Mouse (Mus musculus): ENCODE results near the gene Olfr743. TPM values are rescaled to one million over a fixed set of nuclear protein-coding genes. Genes with fewer than 3 reads are reported as not detected.
"Not testable (repeated sequence)": the region's sequence is repeated elsewhere in the genome, so short reads cannot be mapped to it uniquely, and the experiment has no call there.

Gene Olfr743
- not detected in 2 replicates for polyA plus RNA-seq (2011; ENCODE audit: insufficient read depth, insufficient read length, low read depth, missing spikeins)

- TF ChIP-seq CTCF (IDR thresholded peaks at IDR 0.05; ENCODE audit: low read depth, low read length) (no peak), POLR2A (IDR thresholded peaks at IDR 0.05; ENCODE audit: insufficient read depth, low read length) (no peak), EP300 (IDR thresholded peaks at IDR 0.05; ENCODE audit: insufficient read depth, low read depth, low read length) (no peak)
- no peaks in the 10 kb centered on the region for H3K27me3 ChIP-seq (ENCODE audit: control insufficient read depth, insufficient read depth, low read length, poor library complexity, severe bottlenecking)
- no peak within 1 kb of the TSS for H3K9ac ChIP-seq (ENCODE audit: low read depth, poor library complexity, severe bottlenecking)
- no peaks in the 10 kb centered on the region for H3K36me3 ChIP-seq (ENCODE audit: control insufficient read depth, insufficient read depth, low read length, poor library complexity, severe bottlenecking)
- no peak within 1 kb of the TSS for H3K27ac ChIP-seq (ENCODE audit: insufficient read depth, low read length)
- H3K4me3 ChIP-seq (ENCODE audit: low read depth, low read length): no peak within 1 kb of the TSS
- H3K4me1 ChIP-seq (ENCODE audit: control insufficient read depth, insufficient read depth, low read length): no peaks in the 10 kb centered on the region
- H3K9me3 ChIP-seq (replicated peaks; ENCODE audit: control insufficient read depth, insufficient read depth, low read length, poor library complexity, severe bottlenecking): no peaks in the 10 kb centered on the region
Observed at GRCm38 (mm10) chr14:50521539-50521938, at the start of gene Olfr743. Gene Olfr743 (plus strand): TSS chr14:50521839.

DNA sequence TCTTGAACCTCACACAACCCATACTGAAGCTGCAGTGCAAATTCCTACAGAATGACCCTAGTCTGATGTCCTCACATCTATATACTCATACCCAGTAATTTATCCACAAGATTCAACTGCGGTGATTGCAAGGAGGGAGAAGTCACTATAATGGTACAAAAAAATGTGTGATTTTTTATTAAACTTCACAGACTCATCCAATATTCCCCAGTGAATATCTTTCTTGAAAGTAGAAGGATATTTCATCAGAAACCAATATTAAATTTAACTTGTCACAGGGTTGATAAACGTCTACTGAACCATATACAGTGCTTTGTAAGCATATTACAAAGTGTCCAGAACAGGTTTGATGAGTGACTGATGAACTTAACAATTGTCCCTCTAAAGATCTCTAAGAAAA lies 49.2 kb upstream of the Olfr743 start, which contains the start of gene Olfr741:
Olfr741 (plus strand) TSS at position 301 of the 400 bp plus-strand sequence.
- Histone ChIP-seq H3K4me1 (ENCODE audit: control insufficient read depth, insufficient read depth, low read length) (no peaks in the 10 kb centered on the region), H3K36me3 (ENCODE audit: control insufficient read depth, insufficient read depth, low read length, poor library complexity, severe bottlenecking) (no peaks in the 10 kb centered on the region), H3K4me3 (ENCODE audit: low read depth, low read length) (no peak within 1 kb of the TSS), H3K9me3 (replicated peaks; ENCODE audit: control insufficient read depth, insufficient read depth, low read length, poor library complexity, severe bottlenecking) (no peaks in the 10 kb centered on the region), H3K27me3 (ENCODE audit: control insufficient read depth, insufficient read depth, low read length, poor library complexity, severe bottlenecking) (no peaks in the 10 kb centered on the region), H3K27ac (ENCODE audit: insufficient read depth, low read length) (no peak within 1 kb of the TSS), H3K9ac (ENCODE audit: low read depth, poor library complexity, severe bottlenecking) (no peak within 1 kb of the TSS)
- no peak for TF ChIP-seq EP300 (IDR thresholded peaks at IDR 0.05; ENCODE audit: insufficient read depth, low read depth, low read length)
- TF ChIP-seq CTCF (IDR thresholded peaks at IDR 0.05; ENCODE audit: low read depth, low read length): no peak
- no peak for TF ChIP-seq POLR2A (IDR thresholded peaks at IDR 0.05; ENCODE audit: insufficient read depth, low read length)

- no peak for TF ChIP-seq CTCF (IDR thresholded peaks at IDR 0.05; ENCODE audit: low read depth, low read length)
- no peak for TF ChIP-seq POLR2A (IDR thresholded peaks at IDR 0.05; ENCODE audit: insufficient read depth, low read length)
- H3K9me3 ChIP-seq (replicated peaks; ENCODE audit: control insufficient read depth, insufficient read depth, low read length, poor library complexity, severe bottlenecking): no peaks in the 10 kb centered on the region
- no peaks in the 10 kb centered on the region for H3K36me3 ChIP-seq (ENCODE audit: control insufficient read depth, insufficient read depth, low read length, poor library complexity, severe bottlenecking)
- no peak overlapping the region for H3K9ac ChIP-seq (ENCODE audit: low read depth, poor library complexity, severe bottlenecking)
- H3K4me1 ChIP-seq (ENCODE audit: control insufficient read depth, insufficient read depth, low read length): no peaks in the 10 kb centered on the region
- no peak overlapping the region for H3K4me3 ChIP-seq (ENCODE audit: low read depth, low read length)
- H3K27me3 ChIP-seq (ENCODE audit: control insufficient read depth, insufficient read depth, low read length, poor library complexity, severe bottlenecking): no peaks in the 10 kb centered on the region
- no peak overlapping the region for H3K27ac ChIP-seq (ENCODE audit: insufficient read depth, low read length)
Observed at GRCm38 (mm10) chr14:50478406-50478805, 43.2 kb upstream of the Olfr743 start.

GRCm38 (mm10) chr14:50503300-50503699 lies 18.3 kb upstream of the Olfr743 start, which contains the start of gene Olfr742:
Gene Olfr742 (plus strand): TSS chr14:50503600.
- no peaks in the 10 kb centered on the region for H3K9me3 ChIP-seq (replicated peaks; ENCODE audit: control insufficient read depth, insufficient read depth, low read length, poor library complexity, severe bottlenecking)
- TF ChIP-seq CTCF (IDR thresholded peaks at IDR 0.05; ENCODE audit: low read depth, low read length) (no peak), EP300 (IDR thresholded peaks at IDR 0.05; ENCODE audit: insufficient read depth, low read depth, low read length) (no peak), POLR2A (IDR thresholded peaks at IDR 0.05; ENCODE audit: insufficient read depth, low read length) (no peak)
- no peak within 1 kb of the TSS for H3K27ac ChIP-seq (ENCODE audit: insufficient read depth, low read length)
- H3K9ac ChIP-seq (ENCODE audit: low read depth, poor library complexity, severe bottlenecking): no peak within 1 kb of the TSS
- H3K4me3 ChIP-seq (ENCODE audit: low read depth, low read length): no peak within 1 kb of the TSS
- no peaks in the 10 kb centered on the region for H3K4me1 ChIP-seq (ENCODE audit: control insufficient read depth, insufficient read depth, low read length)
- H3K27me3 ChIP-seq (ENCODE audit: control insufficient read depth, insufficient read depth, low read length, poor library complexity, severe bottlenecking): no peaks in the 10 kb centered on the region
- no peaks in the 10 kb centered on the region for H3K36me3 ChIP-seq (ENCODE audit: control insufficient read depth, insufficient read depth, low read length, poor library complexity, severe bottlenecking)

DNA sequence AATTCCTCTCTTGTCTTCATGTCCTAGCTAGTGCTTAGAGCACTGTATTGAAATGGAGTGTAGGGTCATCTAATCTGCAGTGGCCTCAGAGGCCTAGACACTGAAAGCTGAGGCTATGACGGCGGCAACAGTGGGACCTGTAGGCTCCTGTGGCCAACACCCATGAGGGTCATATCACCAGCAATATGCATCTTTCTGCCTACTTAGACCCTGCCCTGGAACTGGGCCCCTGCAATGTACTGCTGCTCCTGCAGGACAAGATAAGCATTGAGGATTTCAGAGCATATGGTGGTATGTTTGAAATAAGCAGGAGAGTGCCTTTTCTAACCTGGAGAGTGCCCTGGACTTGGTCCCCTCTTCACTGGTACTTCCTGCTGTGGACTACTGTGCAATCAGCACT lies 31.1 kb downstream of the Olfr743 start:
- Histone ChIP-seq H3K4me3 (ENCODE audit: low read depth, low read length) (no peak overlapping the region), H3K4me1 (ENCODE audit: control insufficient read depth, insufficient read depth, low read length) (no peaks in the 10 kb centered on the region), H3K9ac (ENCODE audit: low read depth, poor library complexity, severe bottlenecking) (no peak overlapping the region), H3K27ac (ENCODE audit: insufficient read depth, low read length) (no peak overlapping the region), H3K9me3 (replicated peaks; ENCODE audit: control insufficient read depth, insufficient read depth, low read length, poor library complexity, severe bottlenecking) (0 out of 2 replicates have a peak, but pooled peaks cover 2% of the 10 kb centered on the region), H3K36me3 (ENCODE audit: control insufficient read depth, insufficient read depth, low read length, poor library complexity, severe bottlenecking) (no peaks in the 10 kb centered on the region), H3K27me3 (ENCODE audit: control insufficient read depth, insufficient read depth, low read length, poor library complexity, severe bottlenecking) (no peaks in the 10 kb centered on the region)
- TF ChIP-seq EP300 (IDR thresholded peaks at IDR 0.05; ENCODE audit: insufficient read depth, low read depth, low read length) (no peak), CTCF (IDR thresholded peaks at IDR 0.05; ENCODE audit: low read depth, low read length) (no peak), POLR2A (IDR thresholded peaks at IDR 0.05; ENCODE audit: insufficient read depth, low read length) (no peak)

DNA sequence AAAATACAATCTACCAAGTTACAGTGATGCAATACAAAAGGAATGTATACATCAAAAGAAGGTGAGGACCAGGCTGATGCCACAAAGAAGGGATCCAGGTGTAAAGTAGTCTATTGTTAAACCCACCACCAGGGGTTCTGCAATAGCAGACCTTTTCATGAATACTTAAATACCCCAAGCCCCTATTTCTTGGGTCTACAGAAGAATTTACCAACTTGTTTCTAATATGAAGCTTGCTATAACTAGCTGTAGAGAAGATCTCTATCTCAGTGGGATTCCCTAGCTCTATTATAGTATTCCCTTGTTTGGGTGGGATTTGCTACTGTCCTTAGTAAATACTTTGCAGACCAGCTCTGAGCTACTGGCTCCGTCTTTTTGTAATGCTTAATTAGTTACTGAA lies 51.4 kb downstream of the Olfr743 start:
- H3K27me3 ChIP-seq (ENCODE audit: control insufficient read depth, insufficient read depth, low read length, poor library complexity, severe bottlenecking); H3K4me3 ChIP-seq (ENCODE audit: low read depth, low read length); H3K4me1 ChIP-seq (ENCODE audit: control insufficient read depth, insufficient read depth, low read length); H3K27ac ChIP-seq (ENCODE audit: insufficient read depth, low read length); H3K9ac ChIP-seq (ENCODE audit: low read depth, poor library complexity, severe bottlenecking); H3K36me3 ChIP-seq (ENCODE audit: control insufficient read depth, insufficient read depth, low read length, poor library complexity, severe bottlenecking): not testable (repeated sequence)
- peaks cover 16% of the 10 kb centered on the region for H3K9me3 ChIP-seq (replicated peaks; ENCODE audit: control insufficient read depth, insufficient read depth, low read length, poor library complexity, severe bottlenecking)

Other genes starting within 250 kb of the Olfr743 start
- gene Olfr732, start 237.6 kb upstream of the Olfr743 start, polyA plus RNA-seq (2011; ENCODE audit: insufficient read depth, insufficient read length, low read depth, missing spikeins): not detected in 2 replicates
- not detected in 2 replicates for gene Olfr733, start 220.3 kb upstream of the Olfr743 start, polyA plus RNA-seq (2011; ENCODE audit: insufficient read depth, insufficient read length, low read depth, missing spikeins)
- not detected in 2 replicates for gene Olfr734, start 195.1 kb upstream of the Olfr743 start, polyA plus RNA-seq (2011; ENCODE audit: insufficient read depth, insufficient read length, low read depth, missing spikeins)
- not detected in 2 replicates for gene Olfr735, start 173.0 kb upstream of the Olfr743 start, polyA plus RNA-seq (2011; ENCODE audit: insufficient read depth, insufficient read length, low read depth, missing spikeins)
- gene Tlr11, start 163.9 kb upstream of the Olfr743 start, polyA plus RNA-seq (2011; ENCODE audit: insufficient read depth, insufficient read length, low read depth, missing spikeins): not detected in 2 replicates
- gene Olfr736, start 140.7 kb upstream of the Olfr743 start, polyA plus RNA-seq (2011; ENCODE audit: insufficient read depth, insufficient read length, low read depth, missing spikeins): not detected in 2 replicates
- gene Olfr738, start 114.3 kb upstream of the Olfr743 start, polyA plus RNA-seq (2011; ENCODE audit: insufficient read depth, insufficient read length, low read depth, missing spikeins): not detected in 2 replicates
- gene Olfr739, start 103.2 kb upstream of the Olfr743 start, polyA plus RNA-seq (2011; ENCODE audit: insufficient read depth, insufficient read length, low read depth, missing spikeins): not detected in 2 replicates
- not detected in 2 replicates for gene Olfr740, start 76.3 kb upstream of the Olfr743 start, polyA plus RNA-seq (2011; ENCODE audit: insufficient read depth, insufficient read length, low read depth, missing spikeins)
- not detected in 2 replicates for gene Olfr741, start 49.1 kb upstream of the Olfr743 start, polyA plus RNA-seq (2011; ENCODE audit: insufficient read depth, insufficient read length, low read depth, missing spikeins)
- not detected in 2 replicates for gene Olfr742, start 18.2 kb upstream of the Olfr743 start, polyA plus RNA-seq (2011; ENCODE audit: insufficient read depth, insufficient read length, low read depth, missing spikeins)
- gene Olfr744, start 93.0 kb downstream of the Olfr743 start, polyA plus RNA-seq (2011; ENCODE audit: insufficient read depth, insufficient read length, low read depth, missing spikeins): not detected in 2 replicates
- not detected in 2 replicates for gene Olfr745, start 117.5 kb downstream of the Olfr743 start, polyA plus RNA-seq (2011; ENCODE audit: insufficient read depth, insufficient read length, low read depth, missing spikeins)
- gene Olfr746, start 125.2 kb downstream of the Olfr743 start, polyA plus RNA-seq (2011; ENCODE audit: insufficient read depth, insufficient read length, low read depth, missing spikeins): not detected in 2 replicates
- not detected in 2 replicates for gene Olfr747, start 171.4 kb downstream of the Olfr743 start, polyA plus RNA-seq (2011; ENCODE audit: insufficient read depth, insufficient read length, low read depth, missing spikeins)
- gene Olfr748, start 185.5 kb downstream of the Olfr743 start, polyA plus RNA-seq (2011; ENCODE audit: insufficient read depth, insufficient read length, low read depth, missing spikeins): not detected in 2 replicates
- gene Olfr749, start 223.3 kb downstream of the Olfr743 start, polyA plus RNA-seq (2011; ENCODE audit: insufficient read depth, insufficient read length, low read depth, missing spikeins): not detected in 2 replicates